Mouse (Mus musculus): ENCODE measurements around the gene Ranbp9. TPM values are rescaled to one million over a fixed set of nuclear protein-coding genes. Genes with fewer than 3 reads are reported as not detected.

Gene Ranbp9
- polyA plus RNA-seq, 1 experiment from 2014 or later = 7.1 TPM

DNA sequence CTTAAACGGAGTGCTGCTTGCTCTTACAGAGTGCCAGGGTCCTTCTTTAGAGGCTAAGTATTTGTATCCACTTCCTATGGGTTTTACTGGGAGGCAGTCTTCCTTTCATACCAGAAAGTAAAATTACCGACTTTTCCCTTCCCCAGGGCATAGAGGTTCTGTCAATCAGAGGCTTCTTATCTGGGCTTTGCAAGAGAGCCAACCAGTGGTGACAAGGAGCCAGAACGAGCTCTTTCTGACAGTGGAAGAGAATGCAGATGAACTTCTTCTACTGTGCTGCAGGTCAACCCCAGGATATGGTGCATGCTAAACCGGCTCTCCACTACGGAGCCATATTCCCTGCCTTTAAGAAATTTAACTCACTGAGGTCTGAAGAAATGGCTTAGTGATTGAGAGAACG, 120.5 kb downstream of the Ranbp9 start:
- DNase-seq (ENCODE audit: low spot score) = no peak
- no peaks in the 10 kb centered on the region for H3K36me3 ChIP-seq (ENCODE audit: control insufficient read depth, insufficient read depth, low read length)
- H3K4me3 ChIP-seq (ENCODE audit: low read depth, low read length) = no peak overlapping the region
- H3K27ac ChIP-seq (ENCODE audit: low read depth, low read length) = no peak overlapping the region
- H3K9ac ChIP-seq (ENCODE audit: low read depth, low read length) = no peak overlapping the region
- no peak overlapping the region for H3K4me2 ChIP-seq
- H3K27me3 ChIP-seq (replicated peaks; ENCODE audit: control insufficient read depth, insufficient read depth, low read length) = no peaks in the 10 kb centered on the region
- ATAC-seq (replicated peaks; ENCODE audit: low FRiP score) = 0 out of 2 replicates have a peak, but pooled peaks have one; percentile 37
- WGBS = 47% methylated on average over 6 of the region's 6 CpGs
- H3K4me1 ChIP-seq (replicated peaks; ENCODE audit: control insufficient read depth, insufficient read depth, low read length) = no peaks in the 10 kb centered on the region
- no peaks in the 10 kb centered on the region for H3K9me3 ChIP-seq (ENCODE audit: control insufficient read depth, low read length)

DNA sequence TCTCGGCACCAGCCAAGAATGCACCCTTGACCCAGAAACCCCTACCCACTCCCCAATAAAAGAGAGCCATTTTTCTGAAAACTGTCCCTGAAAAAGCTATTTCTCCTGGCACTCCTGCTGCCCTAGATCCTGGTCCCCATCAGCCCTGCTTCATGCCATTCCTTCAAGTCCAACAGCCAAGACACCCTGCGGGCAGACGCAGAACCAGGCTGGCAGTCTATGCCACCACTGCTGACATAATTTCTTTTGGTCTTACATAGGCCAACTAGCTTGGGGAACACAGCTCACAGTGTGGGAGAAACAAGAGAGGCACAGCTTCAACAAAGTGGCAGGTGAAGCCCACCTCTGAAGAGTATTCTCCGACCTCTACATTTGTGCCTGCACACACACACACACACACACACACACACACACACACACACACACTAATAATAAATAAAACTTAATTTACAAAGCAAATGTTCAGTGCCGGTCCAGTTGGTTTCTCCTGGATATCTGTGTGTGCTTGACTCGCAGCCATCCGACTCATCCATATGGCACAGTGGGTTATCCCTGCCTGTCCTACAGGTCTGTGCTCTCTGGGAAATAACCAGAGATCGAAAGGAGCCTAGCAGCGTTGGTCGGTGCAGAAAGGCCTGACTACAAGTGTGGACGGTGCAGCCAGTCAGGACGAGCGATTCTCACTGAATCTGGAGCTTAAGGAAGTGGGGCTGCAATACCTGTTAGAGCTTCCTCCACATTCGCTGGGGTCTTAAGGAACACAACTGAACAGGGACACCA, 124.5 kb downstream of the Ranbp9 start:
- ATAC-seq (replicated peaks; ENCODE audit: low FRiP score) = no peak

DNA sequence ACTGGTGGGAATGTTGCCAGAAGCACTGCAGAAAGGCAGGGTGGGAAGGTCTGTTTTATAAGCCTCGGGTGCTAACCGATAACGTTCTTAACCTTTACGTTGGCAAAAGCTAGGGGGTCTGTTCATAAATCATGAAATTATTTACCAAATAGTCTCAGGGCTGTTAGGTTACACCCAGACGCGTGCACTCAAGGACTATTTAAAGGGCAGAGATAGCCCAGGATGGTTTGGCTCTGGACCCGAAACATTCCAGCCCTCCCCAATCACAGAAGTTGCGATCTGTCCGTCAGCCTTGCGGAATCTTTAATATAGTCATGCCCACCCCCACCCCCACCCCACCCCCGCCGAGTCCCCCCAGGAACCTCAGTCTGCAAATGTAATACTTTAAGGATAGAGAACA, 126.7 kb downstream of the Ranbp9 start:
- Histone ChIP-seq H3K27ac (ENCODE audit: low read depth, low read length) (no peak overlapping the region), H3K27me3 (replicated peaks; ENCODE audit: control insufficient read depth, insufficient read depth, low read length) (no peaks in the 10 kb centered on the region), H3K4me3 (ENCODE audit: low read depth, low read length) (no peak overlapping the region), H3K9ac (ENCODE audit: low read depth, low read length) (no peak overlapping the region), H3K36me3 (ENCODE audit: control insufficient read depth, insufficient read depth, low read length) (no peaks in the 10 kb centered on the region), H3K4me2 (no peak overlapping the region), H3K9me3 (ENCODE audit: control insufficient read depth, low read length) (no peaks in the 10 kb centered on the region), H3K4me1 (replicated peaks; ENCODE audit: control insufficient read depth, insufficient read depth, low read length) (no peaks in the 10 kb centered on the region; the same call in 1 of the 2 replicates)
- ATAC-seq (replicated peaks; ENCODE audit: low FRiP score) (no peak), DNase-seq (ENCODE audit: low spot score) (no peak)
- WGBS = 76% methylated on average over 12 of the region's 12 CpGs

More for the DNA sequence above, 124.5 kb downstream of the Ranbp9 start:
- Histone ChIP-seq H3K9me3 (ENCODE audit: control insufficient read depth, low read length) (no peaks in the 10 kb centered on the region), H3K4me2 (no peak overlapping the region), H3K27me3 (replicated peaks; ENCODE audit: control insufficient read depth, insufficient read depth, low read length) (no peaks in the 10 kb centered on the region), H3K4me3 (ENCODE audit: low read depth, low read length) (no peak overlapping the region), H3K27ac (ENCODE audit: low read depth, low read length) (no peak overlapping the region), H3K4me1 (replicated peaks; ENCODE audit: control insufficient read depth, insufficient read depth, low read length) (no peaks in the 10 kb centered on the region; the same call in 1 of the 2 replicates), H3K36me3 (ENCODE audit: control insufficient read depth, insufficient read depth, low read length) (no peaks in the 10 kb centered on the region), H3K9ac (ENCODE audit: low read depth, low read length) (no peak overlapping the region)
- 82% methylated on average over 14 of the region's 14 CpGs for WGBS
- no peak for DNase-seq (ENCODE audit: low spot score)

DNA sequence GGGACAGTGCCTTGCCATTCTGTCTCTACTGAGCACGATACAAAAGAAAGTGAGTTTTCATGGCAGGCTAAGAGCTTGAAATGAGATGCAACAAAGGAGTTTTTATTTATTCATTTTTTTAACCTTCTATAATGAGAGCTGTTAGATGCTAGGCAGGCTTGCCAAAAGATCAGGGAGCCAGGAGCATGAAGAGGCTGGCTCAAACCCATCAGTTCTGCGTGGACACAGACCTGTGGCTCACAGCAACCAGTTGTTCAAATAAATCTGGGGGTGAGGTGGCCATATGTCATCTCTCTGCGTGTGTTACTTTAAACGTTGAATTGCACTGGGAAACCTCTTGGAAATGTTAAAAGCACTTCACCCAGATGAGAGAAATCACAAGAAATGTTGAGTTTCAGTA, 127.7 kb downstream of the Ranbp9 start:
- Histone ChIP-seq H3K27ac (ENCODE audit: low read depth, low read length) (no peak overlapping the region), H3K9ac (ENCODE audit: low read depth, low read length) (no peak overlapping the region), H3K4me2 (no peak overlapping the region), H3K4me1 (replicated peaks; ENCODE audit: control insufficient read depth, insufficient read depth, low read length) (no peaks in the 10 kb centered on the region; the same call in 1 of the 2 replicates), H3K4me3 (ENCODE audit: low read depth, low read length) (no peak overlapping the region), H3K36me3 (ENCODE audit: control insufficient read depth, insufficient read depth, low read length) (no peaks in the 10 kb centered on the region), H3K9me3 (ENCODE audit: control insufficient read depth, low read length) (no peaks in the 10 kb centered on the region), H3K27me3 (replicated peaks; ENCODE audit: control insufficient read depth, insufficient read depth, low read length) (no peaks in the 10 kb centered on the region)
- ATAC-seq (replicated peaks; ENCODE audit: low FRiP score) (no peak), DNase-seq (ENCODE audit: low spot score) (no peak)
- 67% methylated on average over 4 of the region's 4 CpGs for WGBS

Other genes starting within 250 kb of the Ranbp9 start
- gene Gfod1, start 177.1 kb downstream of the Ranbp9 start, polyA plus RNA-seq (2014; fragmentation: Nextera tagmentation; extraction: Ambion mirVana) = 0.37 and 0.42 TPM in 2 replicates
- gene Sirt5, start 115.8 kb downstream of the Ranbp9 start, polyA plus RNA-seq (2014; fragmentation: Nextera tagmentation; extraction: Ambion mirVana) = 12.9 and 13.7 TPM in 2 replicates
- 221 and 223 TPM in 2 replicates for gene Nol7, start 82.9 kb downstream of the Ranbp9 start, polyA plus RNA-seq (2014; fragmentation: Nextera tagmentation; extraction: Ambion mirVana)
- gene Mcur1, start 78.9 kb upstream of the Ranbp9 start, polyA plus RNA-seq (2014; fragmentation: Nextera tagmentation; extraction: Ambion mirVana) = 12.0 and 12.7 TPM in 2 replicates
- 0.45 and 1.3 TPM in 2 replicates for gene Rnf182, start 134.4 kb upstream of the Ranbp9 start, polyA plus RNA-seq (2014; fragmentation: Nextera tagmentation; extraction: Ambion mirVana)